Mouse (Mus musculus) embryonic fibroblast, embryonic 13.5 days (primary cell): ENCODE results near the gene AB124611. TPM values are rescaled to one million over a fixed set of nuclear protein-coding genes. Genes with fewer than 3 reads are reported as not detected.
"Not testable (repeated sequence)": the region's sequence is repeated elsewhere in the genome, so short reads cannot be mapped to it uniquely, and the experiment has no call there.

Source experiments
- H3K27ac ChIP-seq: 2 replicates; pipeline ENCODE4 v1.5.1; 2012; ENCODE audit warnings: low read length, control low read depth, inconsistent platforms; ENCODE audit not compliant: insufficient read depth
- H3K4me1 ChIP-seq: 2 replicates; pipeline ENCODE4 v1.6.1; 2011; ENCODE audit warnings: low read length; ENCODE audit not compliant: control insufficient read depth, insufficient read depth
- H3K4me3 ChIP-seq: 2 replicates; pipeline ENCODE4 v1.5.1; 2011; ENCODE audit warnings: mild to moderate bottlenecking, control low read depth, low read length; ENCODE audit not compliant: insufficient read depth
- CTCF ChIP-seq: IDR thresholded peaks from 2 replicates; pipeline ENCODE4 v1.5.1; 2011; ENCODE audit warnings: mild to moderate bottlenecking, control low read depth, low read length, moderate library complexity, borderline replicate concordance; ENCODE audit not compliant: insufficient read depth
- POLR2A ChIP-seq: IDR thresholded peaks from 2 replicates; pipeline ENCODE4 v1.6.1; 2011; ENCODE audit warnings: low read depth, mild to moderate bottlenecking, control low read depth, low read length, moderate library complexity
- polyA plus RNA-seq: library from polyadenylated mRNA; stranded (reverse); fragments of >200 nt; gene quantifications from 2 replicates; pipeline ENCODE4 v1.2.4, GENCODE M21; 2011; ENCODE audit warnings: low read depth; ENCODE audit not compliant: missing spikeins, insufficient read length

AB124611 gene
- polyA plus RNA-seq, 1 experiment, result 0.44 TPM

GRCm38 (mm10) chr9:21578226-21578625, 52.2 kb downstream of the AB124611 start:
- no peak for TF ChIP-seq CTCF
- no peak for TF ChIP-seq POLR2A

GRCm38 (mm10) chr9:21585401-21585800, 59.4 kb downstream of the AB124611 start:
- Histone ChIP-seq H3K4me1 (no peaks in the 10 kb centered on the region), H3K4me3 (no peak overlapping the region), H3K27ac (no peak overlapping the region)
- TF ChIP-seq CTCF (no peak), POLR2A (no peak)

More at GRCm38 (mm10) chr9:21578226-21578625, 52.2 kb downstream of the AB124611 start:
- no peak overlapping the region for H3K27ac ChIP-seq
- H3K4me3 ChIP-seq, result no peak overlapping the region
- H3K4me1 ChIP-seq, result no peaks in the 10 kb centered on the region

DNA sequence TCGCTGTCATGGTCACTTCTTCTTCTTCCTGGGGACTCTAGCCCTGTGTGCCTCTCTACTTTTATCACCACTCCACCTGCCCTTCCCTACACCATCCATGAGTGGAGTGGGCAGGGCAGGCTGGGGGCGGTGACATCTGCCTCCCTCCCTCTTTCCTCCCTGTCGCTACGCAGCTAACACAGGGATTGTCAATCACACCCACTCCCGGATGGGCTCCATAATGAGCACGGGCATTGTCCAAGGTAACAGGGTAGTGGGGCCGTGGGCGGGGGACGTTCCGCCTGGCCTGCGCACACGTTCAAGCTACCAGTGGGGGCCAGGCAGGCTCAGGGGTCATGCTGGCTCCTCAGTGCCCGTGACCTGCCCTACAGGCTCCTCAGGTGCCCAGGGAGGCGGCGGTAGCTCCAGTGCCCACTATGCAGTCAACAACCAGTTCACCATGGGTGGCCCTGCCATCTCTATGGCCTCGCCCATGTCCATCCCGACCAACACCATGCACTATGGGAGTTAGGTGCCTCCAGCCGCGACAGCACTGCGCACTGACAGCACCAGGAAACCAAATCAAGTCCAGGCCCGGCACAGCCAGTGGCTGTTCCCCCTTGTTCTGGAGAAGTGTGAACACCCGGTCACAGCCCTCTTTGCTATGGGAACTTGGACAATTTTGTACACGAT, 61.8 kb downstream of the AB124611 start:
- TF ChIP-seq POLR2A, result no peak
- TF ChIP-seq CTCF, result no peak
- H3K27ac ChIP-seq, result no peak overlapping the region
- H3K4me1 ChIP-seq, result no peaks in the 10 kb centered on the region
- H3K4me3 ChIP-seq, result no peak overlapping the region

GRCm38 (mm10) chr9:21588350-21588749, 62.4 kb downstream of the AB124611 start:
- TF ChIP-seq CTCF (no peak), POLR2A (no peak)
- Histone ChIP-seq H3K27ac (no peak overlapping the region), H3K4me3 (no peak overlapping the region), H3K4me1 (no peaks in the 10 kb centered on the region)

DNA sequence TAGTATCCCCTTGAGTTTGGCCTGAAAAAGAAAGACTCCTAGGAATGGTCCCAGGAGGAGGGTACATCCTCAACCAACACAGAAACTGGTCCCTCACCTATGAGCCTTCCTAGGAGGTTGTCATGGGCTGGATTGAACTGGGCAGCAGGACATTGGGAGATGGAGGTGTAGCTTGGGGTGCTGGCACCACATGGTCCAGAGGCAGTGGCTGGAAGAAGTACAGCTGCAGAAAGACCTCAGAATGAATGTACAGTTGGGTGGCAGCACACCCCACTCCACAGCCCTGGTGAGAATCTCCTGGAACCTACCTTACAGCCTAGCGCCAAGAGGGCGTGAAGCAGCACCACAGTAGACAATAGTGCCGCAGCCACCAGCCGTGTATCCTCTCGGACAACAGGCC, 63.6 kb downstream of the AB124611 start:
- TF ChIP-seq POLR2A, result no peak
- no peak for TF ChIP-seq CTCF
- H3K27ac ChIP-seq, result no peak overlapping the region
- H3K4me1 ChIP-seq, result no peaks in the 10 kb centered on the region
- H3K4me3 ChIP-seq, result no peak overlapping the region

DNA sequence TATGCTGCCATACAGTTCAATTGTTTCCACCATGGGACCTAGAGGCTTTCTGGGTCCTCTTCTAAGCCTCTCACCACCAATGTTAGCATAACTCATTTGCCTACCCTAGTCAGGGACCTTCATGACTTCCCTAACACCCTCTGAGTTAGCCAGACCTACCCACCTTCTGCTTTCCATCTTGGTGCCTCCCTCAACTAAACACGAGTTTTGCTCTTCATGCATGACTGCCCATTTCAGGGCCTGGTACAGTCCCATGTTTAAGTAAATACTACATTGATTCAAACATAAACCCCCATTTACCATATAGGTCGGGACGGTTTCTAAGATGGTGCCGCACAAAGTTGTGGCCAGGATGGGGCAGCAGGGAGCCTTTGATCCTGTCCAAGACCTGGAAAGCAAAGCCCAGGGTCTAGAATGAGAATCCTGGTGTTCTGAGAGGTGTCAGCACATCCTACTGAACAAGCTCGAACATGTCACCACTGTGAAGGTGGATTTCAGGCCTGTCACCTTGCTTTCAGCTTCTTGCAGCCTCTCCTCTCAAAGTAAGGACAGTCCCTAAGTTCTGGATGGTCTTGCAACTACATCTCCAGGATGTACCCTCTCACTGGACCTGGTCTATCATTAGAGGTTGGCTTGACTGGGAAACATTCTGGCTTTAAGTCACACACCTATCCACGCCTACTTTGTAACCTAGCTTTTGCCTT, 65.3 kb downstream of the AB124611 start:
- H3K4me3 ChIP-seq, result no peak overlapping the region

GRCm38 (mm10) chr9:21591831-21592702, 66.1 kb downstream of the AB124611 start:
- no peak for TF ChIP-seq POLR2A
- TF ChIP-seq CTCF, result no peak
- Histone ChIP-seq H3K4me3 (peak overlapping the region; percentile 34), H3K27ac (peak overlapping the region; percentile 3; the same call in 1 of the 2 replicates), H3K4me1 (no peaks in the 10 kb centered on the region)

More for the DNA sequence above, 65.3 kb downstream of the AB124611 start:
- Histone ChIP-seq H3K27ac (no peak overlapping the region), H3K4me1 (no peaks in the 10 kb centered on the region)
- no peak for TF ChIP-seq POLR2A
- TF ChIP-seq CTCF, result no peak

GRCm38 (mm10) chr9:21592703-21593121, 66.7 kb downstream of the AB124611 start, which contains the start of the genes Timm29 and Yipf2:
TSS of gene Timm29 (plus strand) at chr9:21592722.
TSS of gene Yipf2 (minus strand) at chr9:21592828.
- H3K27ac ChIP-seq, result peak within 1 kb of the TSS; percentile 57
- peak within 1 kb of the TSS; percentile 66 for H3K4me3 ChIP-seq
- H3K4me1 ChIP-seq, result no peaks in the 10 kb centered on the region
- TF ChIP-seq POLR2A, result peak; percentile 78
- TF ChIP-seq CTCF, result no peak

GRCm38 (mm10) chr9:21593122-21593721, 67.2 kb downstream of the AB124611 start:
- H3K4me3 ChIP-seq, result peak overlapping the region; percentile 66
- TF ChIP-seq POLR2A (peak; percentile 46; the same call in 1 of the 2 replicates), CTCF (no peak)

GRCm38 (mm10) chr9:21594350-21594749, 68.4 kb downstream of the AB124611 start:
- not testable (repeated sequence) for H3K4me1 ChIP-seq, H3K27ac ChIP-seq
- H3K4me3 ChIP-seq, result peak overlapping the region; percentile 66

More at GRCm38 (mm10) chr9:21593122-21593721, 67.2 kb downstream of the AB124611 start:
- Histone ChIP-seq H3K27ac (peak overlapping the region; percentile 57), H3K4me1 (no peaks in the 10 kb centered on the region)
